Mouse (Mus musculus) ZHBTc4 (cell line): ENCODE measurements at regions not wholly inside any gene's neighbourhood (a gene's known extent, or its start where the extent isn't known, plus 50 kb on each side); places are given as distances from the start of the nearest gene placed in this dataset.

ENCODE experiments used
- DNase-seq: peaks from one replicate; pipeline ENCODE4 v3.0.0-alpha.2; 2011; ENCODE audit warnings: low read depth, low spot score

GRCm38 (mm10) chr1:123156851-123157250 is 888.5 kb downstream of the Dpp10 start:
- no peak for DNase-seq

- DNase-seq, result no peak
These were observed 890.8 kb downstream of the Dpp10 start for GRCm38 (mm10) chr1:123154558-123154957.

- peak; percentile 66 for DNase-seq
These were observed 911.5 kb downstream of the Dpp10 start for GRCm38 (mm10) chr1:123133891-123134290.
